Mouse (Mus musculus): ENCODE data around the gene Tfrc.
"Not testable (repeated sequence)": the region's sequence is repeated elsewhere in the genome, so short reads cannot be mapped to it uniquely, and the experiment has no call there.

The Tfrc gene

GRCm38 (mm10) chr16:32612052-32612451 lies 3.3 kb downstream of the Tfrc start:
- peak in 1 of 2 experiments; percentile 54 for DNase-seq (ENCODE audit: low spot score in 2 of 2)

GRCm38 (mm10) chr16:32613269-32613834 lies 4.6 kb downstream of the Tfrc start:
- no peak for DNase-seq (ENCODE audit: low spot score in 2 of 2)

GRCm38 (mm10) chr16:32614047-32614446 lies 5.3 kb downstream of the Tfrc start:
- DNase-seq (ENCODE audit: low spot score in 2 of 2), result no peak

- DNase-seq (ENCODE audit: low spot score in 2 of 2), result no peak
Observed at GRCm38 (mm10) chr16:32618946-32619345, 10.2 kb downstream of the Tfrc start.

- no peak for DNase-seq (ENCODE audit: low spot score in 2 of 2)
Observed at GRCm38 (mm10) chr16:32628140-32628539, 19.4 kb downstream of the Tfrc start.

GRCm38 (mm10) chr16:32632328-32632824 lies 23.7 kb downstream of the Tfrc start:
- no peak for DNase-seq (ENCODE audit: low spot score in 2 of 2)

GRCm38 (mm10) chr16:32633486-32634012 lies 24.8 kb downstream of the Tfrc start:
- no peak for DNase-seq (ENCODE audit: low spot score in 2 of 2)

GRCm38 (mm10) chr16:32634183-32634582 lies 25.5 kb downstream of the Tfrc start:
- DNase-seq (ENCODE audit: low spot score in 2 of 2), result no peak

- no peak for DNase-seq (ENCODE audit: low spot score in 2 of 2)
Observed at GRCm38 (mm10) chr16:32635314-32635713, 26.6 kb downstream of the Tfrc start.

- no peak for DNase-seq (ENCODE audit: low spot score in 2 of 2)
Observed at GRCm38 (mm10) chr16:32636331-32636730, 27.6 kb downstream of the Tfrc start.

- DNase-seq (ENCODE audit: low spot score in 2 of 2), result no peak
Observed at GRCm38 (mm10) chr16:32636871-32637521, 28.3 kb downstream of the Tfrc start.

- peak; percentile 86 to 97 for DNase-seq (ENCODE audit: low spot score in 2 of 2)
Observed at GRCm38 (mm10) chr16:32638476-32638875, 29.8 kb downstream of the Tfrc start.

GRCm38 (mm10) chr16:32640096-32640495 lies 31.4 kb downstream of the Tfrc start:
- no peak for DNase-seq (ENCODE audit: low spot score in 2 of 2)

- DNase-seq (ENCODE audit: low spot score in 2 of 2), result not testable (repeated sequence)
Observed at GRCm38 (mm10) chr16:32640683-32641082, 32.0 kb downstream of the Tfrc start.

- DNase-seq (ENCODE audit: low spot score in 2 of 2), result no peak
Observed at GRCm38 (mm10) chr16:32641440-32642219, 32.9 kb downstream of the Tfrc start.

GRCm38 (mm10) chr16:32642280-32642679 lies 33.6 kb downstream of the Tfrc start:
- DNase-seq (ENCODE audit: low spot score in 2 of 2), result peak in 1 of 2 experiments; percentile 61

GRCm38 (mm10) chr16:32643661-32644061 lies 34.9 kb downstream of the Tfrc start, which contains the start of gene Tnk2:
Tnk2 (plus strand) TSS chr16:32643874.
- peak; percentile 91 to 93 for DNase-seq (ENCODE audit: low spot score in 2 of 2)

GRCm38 (mm10) chr16:32644069-32644800 lies 35.5 kb downstream of the Tfrc start:
- peak; percentile 50 to 83 for DNase-seq (ENCODE audit: low spot score in 2 of 2)

- no peak for DNase-seq (ENCODE audit: low spot score in 2 of 2)
Observed at GRCm38 (mm10) chr16:32644801-32645170, 36.1 kb downstream of the Tfrc start.

GRCm38 (mm10) chr16:32645361-32645914 lies 36.7 kb downstream of the Tfrc start:
- peak; percentile 76 to 85 for DNase-seq (ENCODE audit: low spot score in 2 of 2)

GRCm38 (mm10) chr16:32646014-32646413 lies 37.3 kb downstream of the Tfrc start:
- DNase-seq (ENCODE audit: low spot score in 2 of 2), result no peak

All from spleen, postnatal 4 days (tissue).